Mouse (Mus musculus) MEL (cell line): ENCODE results near the gene Uba2. TPM values are rescaled to one million over a fixed set of nuclear protein-coding genes. Genes with fewer than 3 reads are reported as not detected.
A peak's percentile ranks its signal among the peaks of the same experiment; 100 is the strongest.
"Not testable (repeated sequence)": the region's sequence is repeated elsewhere in the genome, so short reads cannot be mapped to it uniquely, and the experiment has no call there.

ENCODE experiments used
- DNase-seq: peaks from one replicate; pipeline ENCODE4 v3.0.0; 2011; ENCODE audit warnings: low read depth, low spot score
- H3K27ac ChIP-seq: 2 replicates; pipeline ENCODE4 v1.5.1; 2012; ENCODE audit warnings: low read depth, mild to moderate bottlenecking, control low read depth, low read length, moderate library complexity; ENCODE audit not compliant: control insufficient read depth
- H3K27me3 ChIP-seq, 2 experiments: fragments of 150-350 bp in 1 of 2; sonication (generic) in 1 of 2; 2 replicates each; pipeline ENCODE4 v1.6.1; 2012; ENCODE audit warnings: low read length in 2 of 2, mild to moderate bottlenecking in 2 of 2, improper control_type of control experiment in 1 of 2, moderate library complexity in 1 of 2; ENCODE audit not compliant: insufficient read depth in 2 of 2, control insufficient read depth in 1 of 2
- H3K36me3 ChIP-seq, 2 experiments: 2 replicates each; pipeline ENCODE4 v1.6.1; 2012 to 2014; ENCODE audit warnings: low read length in 2 of 2, improper control_type of control experiment in 1 of 2, inconsistent platforms in 1 of 2, mild to moderate bottlenecking in 1 of 2; ENCODE audit not compliant: insufficient read depth in 2 of 2, control insufficient read depth in 1 of 2
- H3K4me1 ChIP-seq, 2 experiments: fragments of 150-350 bp in 1 of 2; sonication (generic) in 1 of 2; 2 replicates each; pipeline ENCODE4 v1.6.1; 2012; ENCODE audit warnings: low read length in 2 of 2, improper control_type of control experiment in 1 of 2, mild to moderate bottlenecking in 1 of 2; ENCODE audit not compliant: insufficient read depth in 2 of 2, control insufficient read depth in 1 of 2
- H3K4me3 ChIP-seq, 2 experiments: fragments of 150-350 bp in 1 of 2; sonication (generic) in 1 of 2; 2 replicates each; pipeline ENCODE4 v1.5.1; 2012; ENCODE audit warnings: low read depth in 2 of 2, low read length in 2 of 2, mild to moderate bottlenecking in 2 of 2, moderate library complexity in 2 of 2, control low read depth in 1 of 2, improper control_type of control experiment in 1 of 2; ENCODE audit not compliant: control insufficient read depth in 1 of 2, insufficient read depth in 1 of 2
- H3K79me2 ChIP-seq: 2 replicates; pipeline ENCODE4 v1.6.1; 2012; ENCODE audit warnings: mild to moderate bottlenecking, low read length, moderate library complexity; ENCODE audit not compliant: control insufficient read depth, poor library complexity, insufficient read depth
- H3K9ac ChIP-seq: 2 replicates; pipeline ENCODE4 v1.6.1; 2012; ENCODE audit warnings: low read depth, mild to moderate bottlenecking, control low read depth, low read length, moderate library complexity; ENCODE audit not compliant: control insufficient read depth, poor library complexity, severe bottlenecking
- H3K9me3 ChIP-seq: fragments of 150-350 bp; sonication (generic); replicated peaks from 2 replicates; pipeline ENCODE4 v1.6.1; 2012; ENCODE audit warnings: mild to moderate bottlenecking, low read length, improper control_type of control experiment, moderate library complexity; ENCODE audit not compliant: insufficient read depth
- CHD2 ChIP-seq: IDR thresholded peaks from 2 replicates; pipeline ENCODE4 v1.6.1; 2011; ENCODE audit warnings: low read length, improper control_type of control experiment
- CTCF ChIP-seq, 3 experiments: IDR thresholded peaks in 2 of 3; conservative IDR thresholded peaks in 1 of 3; 2 replicates each; pipeline ENCODE4 v1.5.1; 2011 to 2012; ENCODE audit warnings: low read length in 3 of 3, low read depth in 2 of 3, mild to moderate bottlenecking in 2 of 3, improper control_type of control experiment in 1 of 3, inconsistent platforms in 1 of 3, mixed read lengths in 1 of 3, moderate library complexity in 1 of 3; ENCODE audit not compliant: control insufficient read depth in 1 of 3, insufficient read depth in 1 of 3, poor library complexity in 1 of 3, severe bottlenecking in 1 of 3
- ETS1 ChIP-seq: IDR thresholded peaks from 2 replicates; pipeline ENCODE4 v1.6.1; 2012; ENCODE audit warnings: low read depth, mild to moderate bottlenecking, inconsistent platforms, low read length, improper control_type of control experiment, moderate library complexity
- GATA1 ChIP-seq: IDR thresholded peaks from 2 replicates; pipeline ENCODE4 v1.6.1; 2011; ENCODE audit warnings: low read depth, low read length, improper control_type of control experiment
- HCFC1 ChIP-seq: IDR thresholded peaks from 2 replicates; pipeline ENCODE4 v1.6.1; 2012; ENCODE audit warnings: low read depth, mild to moderate bottlenecking, inconsistent platforms, low read length, improper control_type of control experiment, moderate library complexity
- MEF2A ChIP-seq: IDR thresholded peaks from 2 replicates; pipeline ENCODE4 v1.6.1; 2014; ENCODE audit warnings: low read depth, mild to moderate bottlenecking, inconsistent platforms, low read length, improper control_type of control experiment; ENCODE audit not compliant: poor library complexity, insufficient replicate concordance, severe bottlenecking; ENCODE audit errors: extremely low read depth
- MXI1 ChIP-seq: IDR thresholded peaks from 2 replicates; pipeline ENCODE4 v1.6.1; 2011; ENCODE audit warnings: mild to moderate bottlenecking, low read depth, low read length, improper control_type of control experiment
- MYC ChIP-seq: IDR thresholded peaks from 2 replicates; pipeline ENCODE4 v1.6.1; 2011; ENCODE audit warnings: low read depth, mild to moderate bottlenecking, low read length, improper control_type of control experiment, moderate library complexity
- RAD21 ChIP-seq: IDR thresholded peaks from 2 replicates; pipeline ENCODE4 v1.6.1; 2011; ENCODE audit warnings: mild to moderate bottlenecking, low read depth, low read length, improper control_type of control experiment
- SIN3A ChIP-seq: IDR thresholded peaks from 2 replicates; pipeline ENCODE4 v1.6.1; 2012; ENCODE audit warnings: low read length, improper control_type of control experiment, inconsistent platforms
- ZKSCAN1 ChIP-seq: IDR thresholded peaks from 2 replicates; pipeline ENCODE4 v1.6.1; 2012; ENCODE audit warnings: low read depth, mild to moderate bottlenecking, inconsistent platforms, low read length, improper control_type of control experiment, moderate library complexity
- polyA plus RNA-seq, 2 experiments: library from polyadenylated mRNA; stranded (reverse) in 1 of 2; unstranded in 1 of 2; fragments of >175 nt in 1 of 2; fragments of >200 nt in 1 of 2; gene quantifications; 2 replicates each; pipeline versions ENCODE4 v1.2.1 to v1.2.4; 2012; ENCODE audit warnings: low replicate concordance in 2 of 2, low read depth in 1 of 2; ENCODE audit not compliant: insufficient read length in 2 of 2, insufficient read depth in 1 of 2, missing spikeins in 1 of 2
- total RNA-seq: library from RNA; depleted of rRNA; stranded (reverse); fragments of 300-350 nt; gene quantifications from 2 replicates; pipeline ENCODE4 v1.2.3, GENCODE M21; 2012

Gene Uba2
- total and polyA plus RNA-seq, 3 experiments, result 201 to 207 TPM; not detected in 1

GRCm38 (mm10) chr7:34126291-34126690 is 43.1 kb downstream of the Uba2 start:
- no peaks in the 10 kb centered on the region for H3K36me3 ChIP-seq
- H3K4me1 ChIP-seq, result no peaks in the 10 kb centered on the region
- no peaks in the 10 kb centered on the region for H3K79me2 ChIP-seq
- TF ChIP-seq ETS1, result no peak
- TF ChIP-seq SIN3A, result no peak
- no peak for TF ChIP-seq GATA1
- no peak for TF ChIP-seq MEF2A
- H3K9me3 ChIP-seq, result no peaks in the 10 kb centered on the region
- H3K4me3 ChIP-seq, result no peak overlapping the region
- no peak for DNase-seq
- H3K27me3 ChIP-seq, result no peaks in the 10 kb centered on the region
- H3K9ac ChIP-seq, result no peak overlapping the region
- no peak overlapping the region for H3K27ac ChIP-seq

DNA sequence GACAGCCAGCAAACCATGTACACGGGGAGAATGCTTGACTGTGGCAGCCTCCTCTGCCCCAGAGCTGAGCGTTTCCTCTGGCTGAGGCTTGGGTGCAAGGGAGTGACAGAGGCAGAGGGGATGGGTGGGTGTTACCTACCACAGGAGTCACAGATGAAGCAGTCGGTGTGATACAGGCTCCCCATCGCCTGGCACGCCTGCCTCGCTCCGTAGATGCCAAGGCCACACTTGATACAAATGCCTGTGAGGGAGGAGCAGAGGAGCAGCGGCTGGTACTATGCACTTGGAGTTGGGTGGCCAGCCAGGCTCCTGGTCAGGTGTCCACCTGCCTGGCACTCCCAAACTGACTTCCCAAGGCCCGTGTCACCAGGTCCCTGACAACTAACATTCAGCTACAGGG is 44.1 kb downstream of the Uba2 start:
- TF ChIP-seq MXI1 (no peak), HCFC1 (no peak), CHD2 (no peak)
- no peak overlapping the region for H3K27ac ChIP-seq
- no peaks in the 10 kb centered on the region for H3K79me2 ChIP-seq
- no peaks in the 10 kb centered on the region for H3K36me3 ChIP-seq
- no peak overlapping the region for H3K4me3 ChIP-seq
- DNase-seq, result no peak
- no peak overlapping the region for H3K9ac ChIP-seq
- H3K9me3 ChIP-seq, result no peaks in the 10 kb centered on the region
- H3K27me3 ChIP-seq, result no peaks in the 10 kb centered on the region
- no peaks in the 10 kb centered on the region for H3K4me1 ChIP-seq

- H3K36me3 ChIP-seq, result no peaks in the 10 kb centered on the region
- no peak overlapping the region for H3K9ac ChIP-seq
These were observed 46.2 kb downstream of the Uba2 start for GRCm38 (mm10) chr7:34122987-34123720.

GRCm38 (mm10) chr7:34120636-34121035 is 48.8 kb downstream of the Uba2 start:
- H3K4me3 ChIP-seq, H3K9me3 ChIP-seq, H3K36me3 ChIP-seq, H3K27me3 ChIP-seq, H3K4me1 ChIP-seq, H3K9ac ChIP-seq, H3K27ac ChIP-seq, H3K79me2 ChIP-seq: not testable (repeated sequence)
- DNase-seq, result peak; percentile 10

More at GRCm38 (mm10) chr7:34122987-34123720, 46.2 kb downstream of the Uba2 start:
- DNase-seq, result no peak
- no peaks in the 10 kb centered on the region for H3K79me2 ChIP-seq
- no peaks in the 10 kb centered on the region for H3K27me3 ChIP-seq
- H3K9me3 ChIP-seq, result no peaks in the 10 kb centered on the region
- no peak overlapping the region for H3K27ac ChIP-seq
- peak in 1 of 3 experiments; percentile 34; a peak in 2 of 6 replicates for TF ChIP-seq CTCF (IDR thresholded peaks at IDR 0.05 in 2 of 3, conservative IDR thresholded peaks at IDR 0.05 in 1 of 3; ENCODE audit: control insufficient read depth in 1 of 3, insufficient read depth in 1 of 3, low read depth in 2 of 3, low read length in 3 of 3, poor library complexity in 1 of 3, severe bottlenecking in 1 of 3)
- TF ChIP-seq RAD21, result peak; percentile 41
- no peak for TF ChIP-seq ZKSCAN1
- no peak for TF ChIP-seq HCFC1
- TF ChIP-seq MYC, result no peak
- H3K4me3 ChIP-seq, result no peak overlapping the region
- no peaks in the 10 kb centered on the region for H3K4me1 ChIP-seq
